Mouse (Mus musculus) hindbrain, postnatal 0 days (tissue): Measurements from ENCODE around the gene Tprn. TPM values are rescaled to one million over a fixed set of nuclear protein-coding genes. Genes with fewer than 3 reads are reported as not detected.

Experiments
- ATAC-seq: fragments of 200-750 bp; cut with Nextera tagmentation; 2 replicates; pipeline ENCODE4 v1.8.0; 2017; ENCODE audit warnings: mild to moderate bottlenecking, moderate TSS enrichment, moderate library complexity
- DNase-seq: peaks from one replicate; pipeline ENCODE4 v3.0.0-alpha.2; 2015; ENCODE audit warnings: low spot score
- H3K27ac ChIP-seq: fragments of 300-500 bp; sonication (generic); 2 replicates; pipeline ENCODE4 v1.5.1; 2014; ENCODE audit warnings: mild to moderate bottlenecking
- H3K27me3 ChIP-seq: fragments of 300-500 bp; sonication (generic); 2 replicates; pipeline ENCODE4 v1.6.1; 2014; ENCODE audit warnings: low read length, mixed read lengths; ENCODE audit not compliant: insufficient read depth
- H3K36me3 ChIP-seq: fragments of 300-500 bp; sonication (generic); 2 replicates; pipeline ENCODE4 v1.6.1; 2014; ENCODE audit warnings: low read length, mixed read lengths; ENCODE audit not compliant: insufficient read depth
- H3K4me1 ChIP-seq: fragments of 300-500 bp; sonication (generic); 2 replicates; pipeline ENCODE4 v1.6.1; 2014; ENCODE audit warnings: antibody characterized with exemption, low read length, mixed read lengths; ENCODE audit not compliant: insufficient read depth
- H3K4me2 ChIP-seq: fragments of 300-500 bp; sonication (generic); 2 replicates; pipeline ENCODE4 v1.6.1; 2014; ENCODE audit warnings: low read depth, mild to moderate bottlenecking, low read length, moderate library complexity, mixed read lengths
- H3K4me3 ChIP-seq: fragments of 300-500 bp; sonication (generic); 2 replicates; pipeline ENCODE4 v1.5.1; 2014; ENCODE audit warnings: low read length
- H3K9ac ChIP-seq: fragments of 300-500 bp; sonication (generic); replicated peaks from 2 replicates; pipeline ENCODE4 v1.6.1; 2014; ENCODE audit warnings: mild to moderate bottlenecking, low read length, moderate library complexity, mixed read lengths
- H3K9me3 ChIP-seq: fragments of 300-500 bp; sonication (generic); 2 replicates; pipeline ENCODE4 v1.6.1; 2016; ENCODE audit warnings: low read length, mixed read lengths
- CTCF ChIP-seq: IDR thresholded peaks from 2 replicates; pipeline ENCODE4 v1.5.1; 2016; ENCODE audit warnings: antibody characterized with exemption, control low read depth, low read depth
- WGBS: fragments of 180-500 bp; shearing (Covaris S2); extraction: QIAGEN DNeasy Blood & Tissue Kit; methylation state at CpG from one replicate; pipeline ENCODE4 v1.1.7; 2014; 5-methylcytosine and 5-hydroxymethylcytosine counted together
- polyA plus RNA-seq: library from polyadenylated mRNA; unstranded; fragments of >200 nt; fragmentation: Nextera tagmentation; extraction: Ambion mirVana; gene quantifications from 2 replicates; pipeline ENCODE4 v1.2.1, GENCODE M21; 2015
- total RNA-seq: library from RNA; depleted of rRNA; stranded (reverse); fragments of >200 nt; gene quantifications from 2 replicates; pipeline ENCODE4 v1.2.3, GENCODE M21; 2014

Gene Tprn
- total and polyA plus RNA-seq, 2 experiments from 2014 or later, result 30.0 to 45.6 TPM

- H3K27me3 ChIP-seq, result peaks cover 11% of the 10 kb centered on the region; the same call in 1 of the 2 replicates
- no peak for DNase-seq
- H3K27ac ChIP-seq, result no peak overlapping the region
- TF ChIP-seq CTCF, result no peak
- 0 out of 2 replicates have a peak, but pooled peaks cover 5% of the 10 kb centered on the region for H3K4me1 ChIP-seq
- 84% methylated on average over 8 of the region's 8 CpGs for WGBS
- no peak overlapping the region for H3K9ac ChIP-seq
- H3K9me3 ChIP-seq, result no peaks in the 10 kb centered on the region
- no peak for ATAC-seq
- H3K4me2 ChIP-seq, result no peak overlapping the region
- peaks cover 23% of the 10 kb centered on the region for H3K36me3 ChIP-seq
- H3K4me3 ChIP-seq, result no peak overlapping the region
These were observed 34.7 kb downstream of the Tprn start for GRCm38 (mm10) chr2:25297093-25297492.

DNA sequence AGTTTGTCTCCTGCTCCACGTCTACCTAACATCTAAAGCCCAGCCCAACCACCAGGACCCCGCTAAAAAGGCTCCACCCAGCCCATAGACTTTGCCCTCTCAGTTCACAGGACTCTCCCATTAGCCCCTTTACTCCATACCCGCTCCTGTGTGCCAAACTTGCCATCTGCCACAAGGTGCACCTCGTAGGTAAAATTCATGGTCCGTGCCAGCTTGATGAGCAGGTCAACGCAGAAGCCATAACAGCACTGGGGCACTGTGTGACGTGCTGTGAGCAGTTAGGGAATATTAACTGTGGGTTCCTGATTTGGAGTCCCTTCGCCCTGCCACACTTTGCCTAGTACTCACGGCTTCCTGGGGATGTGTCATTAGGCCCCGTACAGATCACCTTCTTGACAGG is 35.6 kb downstream of the Tprn start:
- DNase-seq (no peak), ATAC-seq (no peak)
- Histone ChIP-seq H3K9me3 (no peaks in the 10 kb centered on the region), H3K4me3 (no peak overlapping the region), H3K27ac (no peak overlapping the region), H3K36me3 (peaks cover 25% of the 10 kb centered on the region), H3K4me2 (no peak overlapping the region), H3K9ac (no peak overlapping the region), H3K27me3 (peaks cover 2% of the 10 kb centered on the region; the same call in 1 of the 2 replicates), H3K4me1 (no peaks in the 10 kb centered on the region)
- 81% methylated on average over 10 of the region's 10 CpGs for WGBS
- TF ChIP-seq CTCF, result no peak

- Histone ChIP-seq H3K9ac (no peak overlapping the region), H3K36me3 (peaks cover 4% of the 10 kb centered on the region), H3K27ac (no peak overlapping the region), H3K4me1 (peaks cover 6% of the 10 kb centered on the region; the same call in 1 of the 2 replicates), H3K4me3 (no peak overlapping the region), H3K4me2 (no peak overlapping the region), H3K9me3 (no peaks in the 10 kb centered on the region), H3K27me3 (no peaks in the 10 kb centered on the region)
- ATAC-seq (no peak), DNase-seq (no peak)
- WGBS, result 72% methylated on average over 3 of the region's 3 CpGs
- TF ChIP-seq CTCF, result no peak
These were observed 41.0 kb downstream of the Tprn start for GRCm38 (mm10) chr2:25303452-25303851.

- peaks cover 6% of the 10 kb centered on the region; the same call in 1 of the 2 replicates for H3K4me1 ChIP-seq
- peaks cover 7% of the 10 kb centered on the region for H3K36me3 ChIP-seq
- peak overlapping the region; percentile 35; the same call in 1 of the 2 replicates for H3K4me3 ChIP-seq
- peak; percentile 45 for DNase-seq
- peak overlapping the region; percentile 65 for H3K4me2 ChIP-seq
- H3K9ac ChIP-seq, result no peak overlapping the region
- H3K9me3 ChIP-seq, result no peaks in the 10 kb centered on the region
- no peaks in the 10 kb centered on the region for H3K27me3 ChIP-seq
- H3K27ac ChIP-seq, result 0 out of 2 replicates have a peak overlapping the region, but pooled peaks have one; percentile 54
- WGBS, result 61% methylated on average over 7 of the region's 7 CpGs
- peak; percentile 39; the same call in 1 of the 2 replicates for ATAC-seq
- no peak for TF ChIP-seq CTCF
These were observed 41.7 kb downstream of the Tprn start for GRCm38 (mm10) chr2:25303931-25304656.

DNA sequence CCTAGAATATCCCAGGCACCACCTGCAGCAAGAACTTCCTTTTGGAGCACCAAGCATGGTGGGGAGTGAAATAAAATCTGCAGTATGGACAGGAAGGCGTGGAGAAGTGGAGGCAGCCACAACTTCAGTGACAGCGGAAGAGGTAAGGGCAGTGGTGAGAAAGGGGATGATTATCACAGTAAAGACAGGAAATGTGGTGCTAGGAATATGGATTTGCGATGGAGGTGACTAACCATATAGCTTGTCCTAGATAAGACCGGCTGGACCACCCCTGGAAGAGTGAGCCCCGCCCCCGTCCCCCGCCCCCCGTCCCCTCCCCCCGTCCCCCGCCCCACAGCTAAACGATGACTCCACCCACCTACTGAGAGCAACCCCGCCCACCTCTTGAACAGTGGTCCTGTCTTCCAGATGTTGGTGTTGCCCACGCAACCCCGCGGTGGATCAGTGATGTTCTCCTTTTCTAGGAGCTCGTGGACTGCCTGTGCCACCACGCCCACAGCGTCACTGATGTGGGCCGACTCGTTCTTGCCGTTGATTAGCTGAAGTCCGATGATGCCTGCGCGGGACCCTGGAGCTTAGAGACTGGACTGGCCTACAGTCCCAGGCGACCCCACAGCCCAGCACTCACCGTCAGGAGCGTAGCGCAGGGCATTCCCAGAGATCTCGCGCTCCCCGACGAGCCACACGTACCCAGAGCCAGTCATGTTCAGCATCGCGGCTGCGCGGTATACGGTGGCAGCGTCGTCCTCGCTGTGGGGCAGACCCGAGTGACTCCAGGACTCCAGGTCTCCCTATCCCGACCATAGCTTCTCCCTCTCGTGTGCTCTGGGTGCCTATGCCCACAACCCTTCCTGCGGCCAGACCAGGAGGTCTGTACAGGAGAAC is 42.5 kb downstream of the Tprn start:
- peak overlapping the region; percentile 37; the same call in 1 of the 2 replicates for H3K9ac ChIP-seq
- WGBS, result 4% methylated on average over 45 of the region's 45 CpGs
- DNase-seq, result peak; percentile 68
- peak overlapping the region; percentile 35 for H3K4me3 ChIP-seq
- no peaks in the 10 kb centered on the region for H3K27me3 ChIP-seq
- H3K4me2 ChIP-seq, result peak overlapping the region; percentile 65
- no peak for TF ChIP-seq CTCF
- peak; percentile 72 for ATAC-seq
- H3K27ac ChIP-seq, result 0 out of 2 replicates have a peak overlapping the region, but pooled peaks have one; percentile 54
- H3K36me3 ChIP-seq, result peaks cover 7% of the 10 kb centered on the region
- H3K9me3 ChIP-seq, result no peaks in the 10 kb centered on the region
- H3K4me1 ChIP-seq, result peaks cover 6% of the 10 kb centered on the region; the same call in 1 of the 2 replicates

- no peak overlapping the region for H3K27ac ChIP-seq
- H3K4me2 ChIP-seq, result peak overlapping the region; percentile 65
- no peaks in the 10 kb centered on the region for H3K27me3 ChIP-seq
- H3K9me3 ChIP-seq, result no peaks in the 10 kb centered on the region
- ATAC-seq (no peak), DNase-seq (no peak)
- 51% methylated on average over 14 of the region's 14 CpGs for WGBS
- H3K9ac ChIP-seq, result peak overlapping the region; percentile 37; the same call in 1 of the 2 replicates
- H3K36me3 ChIP-seq, result peaks cover 11% of the 10 kb centered on the region
- peak overlapping the region; percentile 35 for H3K4me3 ChIP-seq
- H3K4me1 ChIP-seq, result peaks cover 6% of the 10 kb centered on the region; the same call in 1 of the 2 replicates
- no peak for TF ChIP-seq CTCF
These were observed 43.4 kb downstream of the Tprn start for GRCm38 (mm10) chr2:25305587-25306359.
